Mouse (Mus musculus) myocyte (in vitro differentiated cells): ENCODE data around the gene Btn1a1. TPM values are rescaled to one million over a fixed set of nuclear protein-coding genes. Genes with fewer than 3 reads are reported as not detected.

Experiments used
- H3K27me3 ChIP-seq: one replicate; pipeline ENCODE4 v1.6.1; 2011; ENCODE audit not compliant: control insufficient read depth, insufficient read depth, insufficient read length
- H3K36me3 ChIP-seq: one replicate; pipeline ENCODE4 v1.6.1; 2011; ENCODE audit not compliant: control insufficient read depth, insufficient read depth
- H3K4me2 ChIP-seq: one replicate; pipeline ENCODE4 v1.6.1; 2011; ENCODE audit warnings: low read depth, control low read depth
- H3K4me3 ChIP-seq: one replicate; pipeline ENCODE4 v1.5.1; 2011; ENCODE audit warnings: mild to moderate bottlenecking, control low read depth, moderate library complexity
- H3K79me2 ChIP-seq: one replicate; pipeline ENCODE4 v1.6.1; 2011; ENCODE audit not compliant: control insufficient read depth, insufficient read depth
- H3ac ChIP-seq: one replicate; pipeline ENCODE4 v1.6.1; 2011; ENCODE audit not compliant: control insufficient read depth, insufficient read length
- CEBPB ChIP-seq: IDR thresholded peaks from 2 replicates; pipeline ENCODE4 v1.6.1; 2011; ENCODE audit warnings: mild to moderate bottlenecking, moderate library complexity; ENCODE audit not compliant: poor library complexity, insufficient read depth, severe bottlenecking
- E2F4 ChIP-seq: IDR thresholded peaks from one replicate; pipeline ENCODE4 v1.6.1; 2011; ENCODE audit warnings: mild to moderate bottlenecking, control low read depth, moderate library complexity; ENCODE audit not compliant: insufficient read depth
- MAX ChIP-seq: IDR thresholded peaks from one replicate; pipeline ENCODE4 v1.6.1; 2011; ENCODE audit warnings: low read depth, mild to moderate bottlenecking, control low read depth
- MYOD1 ChIP-seq, 3 experiments: IDR thresholded peaks; one replicate each; pipeline ENCODE4 v1.6.1; 2011; ENCODE audit warnings: control low read depth in 2 of 3, low read depth in 2 of 3, mild to moderate bottlenecking in 2 of 3, moderate library complexity in 1 of 3; ENCODE audit not compliant: insufficient read length in 2 of 3, control insufficient read depth in 1 of 3
- MYOG ChIP-seq, 3 experiments: IDR thresholded peaks; one replicate each; pipeline ENCODE4 v1.6.1; 2011; ENCODE audit warnings: control low read depth in 2 of 3, low read depth in 2 of 3, mild to moderate bottlenecking in 2 of 3; ENCODE audit not compliant: insufficient read length in 2 of 3, control insufficient read depth in 1 of 3, insufficient read depth in 1 of 3
- POLR2A ChIP-seq: IDR thresholded peaks from one replicate; pipeline ENCODE4 v1.6.1; 2011; ENCODE audit warnings: low read depth, mild to moderate bottlenecking, control low read depth, moderate library complexity; ENCODE audit not compliant: insufficient read length
- POLR2AphosphoS2 ChIP-seq: IDR thresholded peaks from one replicate; pipeline ENCODE4 v1.6.1; 2011; ENCODE audit warnings: low read depth, control low read depth; ENCODE audit not compliant: insufficient read length
- REST ChIP-seq: IDR thresholded peaks from one replicate; pipeline ENCODE4 v1.6.1; 2011; ENCODE audit warnings: mild to moderate bottlenecking, control low read depth, moderate library complexity; ENCODE audit not compliant: insufficient read depth, insufficient read length
- SRF ChIP-seq: IDR thresholded peaks from one replicate; pipeline ENCODE4 v1.6.1; 2011; ENCODE audit warnings: low read depth; ENCODE audit not compliant: control insufficient read depth, insufficient read length
- TCF12 ChIP-seq: IDR thresholded peaks from one replicate; pipeline ENCODE4 v1.6.1; 2011; ENCODE audit warnings: mild to moderate bottlenecking, control low read depth; ENCODE audit not compliant: poor library complexity, insufficient read depth, severe bottlenecking
- TCF3 ChIP-seq: IDR thresholded peaks from one replicate; pipeline ENCODE4 v1.6.1; 2011; ENCODE audit warnings: low read depth, control low read depth; ENCODE audit not compliant: insufficient read length
- USF1 ChIP-seq: IDR thresholded peaks from one replicate; pipeline ENCODE4 v1.6.1; 2011; ENCODE audit warnings: low read depth, mild to moderate bottlenecking, control low read depth, moderate library complexity
- polyA plus RNA-seq: library from polyadenylated mRNA; unstranded; fragments of >200 nt; fragmentation: generic; extraction: Trizol; gene quantifications from one replicate; pipeline ENCODE4 v1.2.1, GENCODE M21; 2012; ENCODE audit warnings: missing spikeins

Gene Btn1a1
- polyA plus RNA-seq, 1 experiment: 0.02 TPM

DNA sequence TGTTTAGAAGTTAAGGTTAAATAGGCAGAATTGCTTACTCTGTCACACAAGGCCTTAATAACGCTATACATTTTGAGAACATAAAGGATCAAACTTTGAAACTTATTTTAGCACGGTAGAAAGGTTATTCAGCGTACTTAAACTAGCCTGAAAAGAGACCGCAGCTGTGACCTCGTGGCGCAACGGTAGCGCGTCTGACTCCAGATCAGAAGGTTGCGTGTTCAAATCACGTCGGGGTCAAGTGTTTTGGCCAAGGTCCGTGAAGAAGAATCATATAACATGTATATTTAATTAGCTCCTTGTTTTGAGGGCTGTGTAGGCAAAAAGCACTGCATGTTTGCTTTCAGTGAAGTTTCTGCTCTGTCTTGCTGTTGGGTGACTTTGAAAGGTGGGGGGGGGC is 40.6 kb upstream of the Btn1a1 start:
- peak overlapping the region; percentile 26 for H3K4me3 ChIP-seq

DNA sequence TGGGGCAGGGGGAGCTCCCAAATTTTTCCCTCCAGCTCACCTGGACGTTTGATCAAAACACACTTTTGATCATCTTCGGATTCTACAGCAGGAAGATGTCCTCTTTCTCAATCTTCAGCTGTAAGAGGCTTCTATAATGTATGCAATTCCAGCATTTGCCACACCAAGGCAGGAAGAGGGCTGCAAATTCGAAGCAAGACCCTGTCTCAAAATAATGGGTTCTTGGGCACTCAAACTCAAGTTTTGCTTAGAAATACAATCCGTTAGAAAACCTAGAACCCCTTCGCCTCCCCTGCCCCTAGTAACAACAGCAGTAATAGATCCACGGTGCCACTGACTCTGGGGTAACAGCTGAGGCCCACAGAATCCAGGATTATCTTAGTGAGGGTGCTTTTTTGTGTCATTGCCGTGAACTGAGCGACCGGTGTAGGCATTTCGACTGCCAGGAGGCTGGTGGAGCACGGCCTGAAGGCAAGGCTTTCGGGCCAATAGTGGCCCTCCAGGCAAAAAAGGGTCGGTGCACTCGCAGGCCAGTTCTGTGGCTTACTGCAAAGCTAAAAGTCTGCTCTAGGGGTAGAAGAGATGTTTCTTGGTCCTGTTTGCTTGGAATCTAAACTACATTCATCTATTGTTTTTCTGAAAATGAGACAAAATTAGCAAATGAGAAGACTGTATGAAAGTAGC is 40.1 kb upstream of the Btn1a1 start:
- no peaks in the 10 kb centered on the region for H3K79me2 ChIP-seq
- no peaks in the 10 kb centered on the region for H3K36me3 ChIP-seq
- H3K27me3 ChIP-seq: no peaks in the 10 kb centered on the region
- peak overlapping the region; percentile 91 for H3K4me2 ChIP-seq
- peak overlapping the region; percentile 26 for H3K4me3 ChIP-seq
- no peak for TF ChIP-seq TCF3
- TF ChIP-seq TCF12: no peak
- TF ChIP-seq USF1: no peak
- no peak for TF ChIP-seq CEBPB
- TF ChIP-seq POLR2AphosphoS2: no peak
- no peak for TF ChIP-seq E2F4
- TF ChIP-seq MAX: no peak
- no peak for TF ChIP-seq POLR2A
- no peak for TF ChIP-seq MYOD1 (IDR thresholded peaks at IDR 0.05; ENCODE audit: control insufficient read depth in 1 of 3, insufficient read length in 2 of 3, low read depth in 2 of 3)
- no peak for TF ChIP-seq SRF
- no peak for TF ChIP-seq REST
- no peak for TF ChIP-seq MYOG (IDR thresholded peaks at IDR 0.05; ENCODE audit: control insufficient read depth in 1 of 3, insufficient read depth in 1 of 3, insufficient read length in 2 of 3, low read depth in 2 of 3)
- H3ac ChIP-seq: no peak overlapping the region

More for the DNA sequence above, 40.6 kb upstream of the Btn1a1 start:
- Histone ChIP-seq H3K27me3 (no peaks in the 10 kb centered on the region), H3K36me3 (no peaks in the 10 kb centered on the region), H3K4me2 (peak overlapping the region; percentile 91), H3ac (no peak overlapping the region), H3K79me2 (no peaks in the 10 kb centered on the region)
- TF ChIP-seq TCF12 (no peak), POLR2A (no peak), SRF (no peak), CEBPB (0 out of 2 replicates have a peak, but pooled peaks have one; percentile 31), MYOG (IDR thresholded peaks at IDR 0.05; ENCODE audit: control insufficient read depth in 1 of 3, insufficient read depth in 1 of 3, insufficient read length in 2 of 3, low read depth in 2 of 3) (no peak), REST (no peak)

DNA sequence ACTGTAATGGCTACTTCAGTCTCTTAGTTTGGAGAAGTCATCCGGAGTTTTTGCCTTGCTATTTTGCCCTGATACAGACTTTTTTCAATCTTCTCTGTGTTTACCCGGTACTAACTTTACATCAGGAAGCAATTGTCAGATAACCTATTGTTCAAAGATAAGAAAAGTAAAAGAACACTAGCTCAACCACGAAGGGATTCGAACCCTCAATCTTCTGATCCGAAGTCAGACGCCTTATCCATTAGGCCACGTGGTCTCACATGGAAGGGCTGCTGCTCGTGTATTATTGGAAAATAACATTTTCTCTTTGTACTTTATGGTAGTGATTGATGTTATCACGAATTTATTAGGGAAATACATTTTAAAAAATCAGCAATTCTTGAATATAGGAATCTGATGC is 38.1 kb upstream of the Btn1a1 start:
- Histone ChIP-seq H3K4me2 (peak overlapping the region; percentile 37), H3K79me2 (no peaks in the 10 kb centered on the region), H3K27me3 (no peaks in the 10 kb centered on the region), H3ac (no peak overlapping the region), H3K36me3 (no peaks in the 10 kb centered on the region), H3K4me3 (no peak overlapping the region)
- TF ChIP-seq USF1 (peak; percentile 93), TCF3 (no peak), E2F4 (no peak), MAX (peak; percentile 50), SRF (no peak), MYOD1 (IDR thresholded peaks at IDR 0.05; ENCODE audit: control insufficient read depth in 1 of 3, insufficient read length in 2 of 3, low read depth in 2 of 3) (no peak), TCF12 (no peak), CEBPB (0 out of 2 replicates have a peak, but pooled peaks have one; percentile 28), REST (no peak), POLR2A (no peak)

DNA sequence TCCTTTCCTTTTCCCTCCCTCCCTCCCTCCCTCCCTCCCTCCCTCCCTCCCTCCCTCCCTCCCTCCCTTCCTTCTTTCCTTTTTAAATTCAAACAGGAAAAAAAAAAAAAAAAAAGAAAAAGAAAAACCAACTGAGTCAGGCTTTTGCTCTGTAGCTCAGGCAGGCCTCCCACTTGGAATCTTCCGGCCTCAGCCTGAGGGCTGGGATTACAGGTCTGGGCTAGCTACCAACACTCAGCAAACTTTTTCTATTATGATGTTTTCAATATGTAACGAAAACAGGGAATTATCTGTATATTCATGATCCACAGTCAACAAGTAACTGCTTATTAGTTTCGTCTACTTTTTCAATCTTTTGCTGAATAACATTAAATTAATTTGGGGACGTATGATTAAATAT is 37.2 kb upstream of the Btn1a1 start:
- Histone ChIP-seq H3K4me3 (no peak overlapping the region), H3K4me2 (no peak overlapping the region), H3K79me2 (no peaks in the 10 kb centered on the region), H3K36me3 (no peaks in the 10 kb centered on the region), H3K27me3 (no peaks in the 10 kb centered on the region), H3ac (no peak overlapping the region)
- TF ChIP-seq MYOG (IDR thresholded peaks at IDR 0.05; ENCODE audit: control insufficient read depth in 1 of 3, insufficient read depth in 1 of 3, insufficient read length in 2 of 3, low read depth in 2 of 3) (no peak), MYOD1 (IDR thresholded peaks at IDR 0.05; ENCODE audit: control insufficient read depth in 1 of 3, insufficient read length in 2 of 3, low read depth in 2 of 3) (no peak), MAX (no peak), SRF (no peak), REST (no peak), POLR2A (no peak), E2F4 (no peak), USF1 (no peak), POLR2AphosphoS2 (no peak), TCF3 (no peak), CEBPB (no peak), TCF12 (no peak)
